Mouse (Mus musculus): ENCODE data around the gene Eri3. TPM values are rescaled to one million over a fixed set of nuclear protein-coding genes. Genes with fewer than 3 reads are reported as not detected.

Gene Eri3
- polyA plus RNA-seq, 1 experiment, result 49.2 TPM

GRCm38 (mm10) chr4:117705361-117705760 is 155.2 kb downstream of the Eri3 start:
- 3% methylated on average over 7 of the region's 7 CpGs for WGBS
- DNase-seq (ENCODE audit: low read depth, low spot score), result peak; percentile 19

- 40% methylated on average over 3 of the region's 3 CpGs for WGBS
- no peak for DNase-seq (ENCODE audit: low read depth, low spot score)
Observed at GRCm38 (mm10) chr4:117708780-117709550, 158.8 kb downstream of the Eri3 start.

- DNase-seq (ENCODE audit: low read depth, low spot score), result no peak
- WGBS, result 88% methylated on average over 3 of the region's 3 CpGs
Observed at GRCm38 (mm10) chr4:117712314-117712713, 162.1 kb downstream of the Eri3 start.

GRCm38 (mm10) chr4:117713303-117714098 is 163.3 kb downstream of the Eri3 start:
- DNase-seq (ENCODE audit: low read depth, low spot score), result no peak
- WGBS, result 80% methylated on average over 6 of the region's 6 CpGs

Other genes with a start within 250 kb of the Eri3 start
- 60.9 and 63.4 TPM in 2 replicates for gene Rnf220, start 53.3 kb upstream of the Eri3 start, polyA plus RNA-seq (2012; rRNA removed)
- gene Dmap1, start 131.9 kb downstream of the Eri3 start, polyA plus RNA-seq (2012; rRNA removed), result 16.2 and 17.1 TPM in 2 replicates
- gene Gm12845, start 174.0 kb downstream of the Eri3 start, polyA plus RNA-seq (2012; rRNA removed), result not detected in 2 replicates
- gene Klf17, start 215.3 kb downstream of the Eri3 start, polyA plus RNA-seq (2012; rRNA removed), result 0.04 TPM in 2 replicates

All from large intestine, adult 2 months (tissue).